Mouse (Mus musculus) heart, adult 9 months (tissue): ENCODE results near the gene 1700028J19Rik.
"Not testable (repeated sequence)": the region's sequence is repeated elsewhere in the genome, so short reads cannot be mapped to it uniquely, and the experiment has no call there.

ENCODE experiments used
- DNase-seq, 2 experiments: peaks; one replicate each; pipeline ENCODE4 v3.0.0; 2022; ENCODE audit warnings: low spot score in 2 of 2

Gene 1700028J19Rik

DNA sequence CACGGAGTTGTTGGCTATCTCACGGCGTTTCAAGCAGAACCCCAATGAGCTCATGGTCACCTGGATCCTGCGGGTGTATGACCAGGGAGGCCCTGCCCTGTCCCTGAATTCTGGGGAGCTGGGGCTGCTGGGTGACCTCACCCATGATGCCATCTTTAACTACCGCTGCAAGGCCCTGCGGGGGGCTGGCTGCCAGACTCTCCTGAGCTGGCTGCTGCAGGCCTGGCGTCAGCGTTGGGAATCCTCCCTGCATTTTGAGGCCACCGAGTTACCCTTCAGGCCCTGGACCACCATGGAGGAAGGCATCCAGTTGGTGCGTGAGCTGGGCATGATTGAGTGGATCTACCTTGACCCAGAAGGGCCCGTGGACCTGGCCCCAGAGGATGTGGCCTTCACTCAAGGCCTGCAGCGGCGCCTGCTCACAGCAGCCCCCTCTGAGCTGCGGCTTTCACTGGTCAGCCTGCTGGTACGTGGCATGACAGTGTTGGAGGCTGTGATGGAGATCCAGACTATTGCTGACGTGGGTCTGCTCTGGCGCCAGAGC lies 4.3 kb upstream of the 1700028J19Rik start:
- not testable (repeated sequence) for DNase-seq

DNA sequence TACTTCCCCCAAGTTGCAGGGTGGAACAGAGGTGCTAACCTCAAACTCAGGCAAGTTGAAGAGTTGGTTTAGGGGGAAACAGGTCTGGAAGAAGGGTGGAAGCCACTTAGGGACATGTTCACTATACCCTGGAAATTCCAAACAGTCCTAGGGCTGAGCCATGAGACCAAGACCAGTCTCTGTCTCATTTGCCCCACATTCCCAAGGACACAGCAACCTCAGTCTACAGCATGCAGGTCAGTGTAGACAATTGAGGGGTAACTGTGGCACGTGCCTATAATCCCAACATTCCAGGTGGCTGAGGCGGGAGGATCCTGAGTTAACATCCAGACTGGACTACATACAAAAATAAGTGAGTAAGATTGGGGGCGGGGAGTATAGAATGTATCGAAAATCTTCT lies 2.8 kb upstream of the 1700028J19Rik start:
- DNase-seq = no peak

DNA sequence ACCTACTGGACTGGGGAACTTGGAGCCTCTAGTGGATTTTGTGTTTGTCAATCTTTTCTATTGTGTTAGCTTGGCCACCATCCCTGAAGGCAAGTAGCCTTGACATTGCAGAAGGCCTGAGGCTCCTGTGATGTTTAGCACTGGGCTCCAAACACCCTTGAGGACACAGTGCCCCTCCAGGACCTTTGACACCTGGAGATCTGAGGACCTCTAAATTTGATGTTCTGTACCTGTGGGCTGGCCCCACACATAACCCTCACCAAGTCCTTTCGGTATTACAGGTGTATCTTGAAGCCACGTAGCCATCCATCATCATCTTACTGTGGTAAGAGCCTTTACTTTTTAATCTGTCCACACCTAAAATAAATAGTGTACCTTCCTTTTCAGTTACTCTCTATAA lies 1.5 kb upstream of the 1700028J19Rik start:
- DNase-seq = no peak

DNA sequence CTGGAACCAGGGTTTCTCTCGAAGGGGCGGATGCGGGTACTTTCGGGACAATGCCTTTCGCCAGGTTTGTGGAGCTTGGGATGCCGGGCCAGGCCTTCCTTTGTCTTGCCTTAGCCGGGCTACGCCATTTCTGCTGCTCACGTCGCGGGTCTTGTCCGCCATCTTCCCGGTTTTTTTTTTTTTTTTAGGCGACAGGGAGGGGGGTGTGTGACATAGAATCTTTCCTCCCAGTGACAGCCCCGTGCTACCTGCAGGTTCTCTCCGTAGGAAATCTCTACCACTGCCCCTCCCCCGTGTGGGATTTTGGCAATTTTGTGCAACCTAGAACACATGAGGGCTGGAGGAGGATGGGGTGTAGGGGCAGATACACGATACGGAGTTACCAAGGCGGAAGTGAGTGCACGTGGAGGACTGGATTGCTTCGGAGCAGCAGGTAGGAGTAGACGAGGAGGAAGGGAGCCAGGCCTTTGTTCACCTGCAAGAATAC lies 532 bp upstream of the 1700028J19Rik start:
- DNase-seq = no peak

DNA sequence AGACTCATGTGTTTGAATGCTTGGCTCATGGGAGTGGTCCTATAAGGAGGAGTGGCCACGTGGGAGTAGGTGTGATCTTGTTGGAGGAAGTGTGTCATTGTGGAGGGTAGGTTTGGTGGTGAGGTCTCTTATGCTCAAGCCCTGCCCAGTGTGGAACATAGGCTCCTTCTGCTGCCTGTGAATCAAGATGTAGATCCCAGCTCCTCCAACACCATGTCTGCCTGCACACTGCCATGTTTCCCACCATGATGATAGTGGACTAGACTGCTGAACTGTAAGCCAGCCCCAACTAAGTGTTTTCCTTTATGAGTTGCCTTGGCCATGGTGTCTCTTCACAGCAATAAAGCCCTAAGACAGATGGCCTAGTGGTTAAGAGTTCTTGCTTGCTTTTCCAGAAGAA lies 2.4 kb downstream of the 1700028J19Rik start:
- no peak for DNase-seq

DNA sequence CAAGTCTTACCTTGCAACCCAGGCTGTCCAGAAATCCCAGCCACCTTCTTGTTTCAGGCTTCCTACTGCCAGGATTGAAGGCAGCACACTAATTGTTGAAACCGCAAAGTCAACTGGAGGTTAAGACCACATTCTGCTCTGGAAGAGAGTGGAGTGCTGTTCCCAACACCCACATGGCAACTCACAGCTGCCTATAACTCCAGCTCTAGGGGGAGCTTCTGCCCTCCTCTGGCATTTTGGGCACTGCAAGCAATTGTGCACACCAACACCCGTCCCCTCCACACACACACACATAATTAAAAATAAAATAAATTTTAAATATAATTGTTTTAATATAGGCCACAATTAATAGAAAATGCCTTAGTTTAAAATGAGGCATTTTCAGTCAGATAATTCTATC lies 5.3 kb downstream of the 1700028J19Rik start:
- no peak for DNase-seq

DNA sequence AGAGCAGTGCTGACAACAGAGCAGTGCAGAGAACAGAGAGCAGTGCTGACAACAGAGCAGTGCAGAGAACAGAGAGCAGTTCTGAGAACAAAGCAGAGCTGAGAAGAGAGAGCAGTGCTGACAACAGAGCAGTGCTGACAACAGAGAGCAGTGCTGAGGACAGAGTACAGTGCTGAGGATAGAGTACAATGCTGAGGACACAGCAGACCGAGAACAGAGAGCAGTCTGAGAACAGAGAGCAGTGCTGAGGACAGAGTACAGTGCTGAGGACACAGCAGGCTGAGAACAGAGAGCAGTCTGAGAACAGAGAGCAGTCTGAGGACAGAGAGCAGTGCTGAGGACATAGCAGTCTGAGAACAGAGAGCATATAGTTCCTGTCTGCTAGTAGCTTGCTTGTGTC lies 5.8 kb downstream of the 1700028J19Rik start:
- no peak for DNase-seq

DNA sequence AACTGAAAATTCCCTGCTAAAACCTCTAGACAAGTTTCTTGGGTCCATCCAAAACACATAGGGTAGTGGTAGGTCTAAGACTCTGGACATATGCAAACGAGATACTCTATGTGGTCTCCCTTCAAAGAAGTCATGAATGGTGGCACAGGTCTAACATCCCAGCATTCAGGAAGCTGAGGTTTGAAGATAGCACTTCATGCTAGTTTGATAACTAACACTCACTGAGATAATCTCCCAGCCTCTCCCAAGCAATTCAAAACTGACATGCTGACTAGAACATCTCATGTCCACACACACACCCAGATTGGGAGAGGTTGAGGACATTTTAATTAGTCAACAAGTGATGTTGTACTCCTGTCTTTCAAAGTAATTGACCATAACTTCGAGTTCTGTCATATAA lies 6.6 kb downstream of the 1700028J19Rik start:
- DNase-seq = no peak

DNA sequence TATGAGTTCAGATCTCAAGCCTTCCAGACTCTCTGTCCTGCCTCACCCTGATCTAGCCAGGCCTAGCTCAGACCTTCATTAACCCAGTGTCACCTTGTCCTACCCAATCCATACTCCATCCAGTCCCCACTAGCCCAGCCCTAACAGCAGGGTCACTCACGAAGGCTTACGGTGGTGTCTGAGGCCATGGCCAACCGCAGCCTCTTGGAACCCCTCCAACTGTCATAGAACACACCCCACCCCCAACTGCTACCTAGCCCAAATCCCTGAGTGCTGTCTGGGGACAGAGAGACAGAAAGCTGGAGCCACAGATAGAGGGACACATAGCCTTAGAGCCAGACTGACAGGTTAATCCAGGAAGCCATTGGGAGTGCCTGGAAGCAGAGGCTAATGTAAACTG lies 10.6 kb downstream of the 1700028J19Rik start, which contains the start of gene Gm36864:
Gene Gm36864 (plus strand): TSS at position 269 of the 400 bp plus-strand sequence.
- DNase-seq = no peak

DNA sequence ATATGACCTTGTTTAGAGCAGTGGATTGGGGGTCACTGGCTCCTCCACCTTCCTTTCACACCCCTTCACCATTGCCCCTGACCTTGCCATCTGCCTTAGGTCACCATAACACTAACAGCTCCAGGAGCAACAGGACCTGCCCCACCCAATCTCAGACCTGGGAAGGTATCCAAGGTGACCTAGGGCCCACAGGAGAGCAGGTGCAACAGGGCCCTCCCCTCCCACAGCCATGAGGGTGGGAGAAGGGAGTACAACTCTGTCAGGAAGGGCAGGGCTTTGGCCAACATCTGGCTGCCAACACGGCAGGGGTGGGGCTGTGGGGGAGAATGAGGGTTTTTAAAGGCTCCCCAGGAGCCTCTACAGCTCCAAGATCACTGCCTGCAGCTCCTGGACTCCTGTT lies 21.4 kb downstream of the 1700028J19Rik start, which contains the start of gene Klk1:
Gene Klk1 (plus strand): TSS at position 285 of the 400 bp plus-strand sequence.
- no peak for DNase-seq

DNA sequence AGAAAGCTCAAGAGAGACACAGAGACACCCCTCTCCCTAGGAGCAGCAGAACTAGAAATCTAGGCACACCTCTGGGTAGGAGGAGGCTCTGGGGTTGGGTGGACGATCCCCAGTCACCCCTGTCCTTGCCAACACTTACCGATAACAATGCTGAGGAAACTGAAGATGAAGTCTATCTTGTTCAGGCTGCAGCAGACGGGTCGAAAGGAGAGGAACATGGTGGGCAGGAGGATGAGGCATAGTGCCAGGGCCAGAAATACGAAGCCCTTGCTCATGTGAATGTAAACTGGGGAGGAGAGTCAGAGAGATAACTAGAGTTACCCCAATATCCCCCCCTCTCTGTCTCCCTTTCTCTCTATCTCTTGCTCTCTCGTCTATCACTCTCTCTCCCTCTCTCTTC lies 24.2 kb downstream of the 1700028J19Rik start:
- not testable (repeated sequence) for DNase-seq

DNA sequence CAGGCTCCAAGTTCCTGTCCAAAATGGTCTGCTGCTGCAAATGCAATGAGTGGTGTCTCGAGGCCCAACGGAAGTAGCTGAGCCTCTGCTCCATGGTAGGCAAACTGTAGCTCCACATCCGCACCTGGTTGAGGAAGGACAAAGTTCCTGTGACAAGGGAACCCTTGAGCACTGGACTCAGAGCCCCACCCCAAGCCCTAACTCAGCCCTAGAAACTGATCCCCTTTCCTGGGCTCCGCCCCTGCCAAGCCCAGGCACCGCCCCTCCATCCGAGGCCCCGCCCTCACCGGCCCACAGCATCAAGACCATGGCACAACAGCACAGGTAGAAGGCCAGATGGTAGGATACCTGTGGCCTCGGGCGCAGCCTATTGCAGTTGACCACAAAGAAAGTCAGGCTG lies 24.9 kb downstream of the 1700028J19Rik start:
- not testable (repeated sequence) for DNase-seq

DNA sequence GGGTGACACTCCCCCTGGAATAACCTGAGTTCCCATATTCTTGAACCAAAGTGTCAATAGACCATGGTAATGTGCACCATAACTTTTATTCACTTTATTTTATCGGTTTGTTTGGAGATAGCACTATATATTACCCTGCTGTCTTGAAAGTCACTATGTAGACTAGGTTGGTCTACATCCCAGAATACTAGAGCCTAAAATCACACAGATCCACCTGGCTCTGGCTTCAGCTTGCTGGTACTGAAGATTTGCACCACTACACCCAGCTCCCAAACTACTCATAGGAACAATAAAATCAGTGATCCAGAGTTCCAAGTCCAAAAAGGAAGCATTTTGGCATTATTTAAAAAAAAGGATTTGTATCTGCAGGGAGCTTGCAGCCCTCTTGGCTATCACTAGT lies 30.9 kb downstream of the 1700028J19Rik start, which contains the start of gene Klk1b5:
Gene Klk1b5 (plus strand): TSS at position 301 of the 400 bp plus-strand sequence.
- no peak for DNase-seq

DNA sequence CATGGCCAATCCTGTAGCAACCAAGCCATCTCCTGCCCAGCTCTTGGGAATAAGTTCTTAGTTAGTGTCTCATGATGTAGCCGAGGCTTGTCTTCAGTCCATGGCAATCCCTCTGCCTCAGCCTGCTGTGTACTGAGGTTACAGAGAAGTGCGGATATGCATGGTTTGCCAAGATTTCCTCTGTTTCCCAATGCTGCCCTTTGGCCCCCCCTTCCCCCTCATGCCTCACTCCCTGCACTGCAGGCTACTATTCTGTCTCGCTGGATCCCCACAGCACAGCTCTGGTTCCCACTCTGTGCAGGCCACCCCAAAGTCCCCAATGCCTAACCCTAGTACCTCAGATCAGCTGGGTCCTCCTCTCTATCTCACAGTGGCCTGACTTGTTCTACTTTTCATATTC lies 38.2 kb downstream of the 1700028J19Rik start:
- no peak for DNase-seq

DNA sequence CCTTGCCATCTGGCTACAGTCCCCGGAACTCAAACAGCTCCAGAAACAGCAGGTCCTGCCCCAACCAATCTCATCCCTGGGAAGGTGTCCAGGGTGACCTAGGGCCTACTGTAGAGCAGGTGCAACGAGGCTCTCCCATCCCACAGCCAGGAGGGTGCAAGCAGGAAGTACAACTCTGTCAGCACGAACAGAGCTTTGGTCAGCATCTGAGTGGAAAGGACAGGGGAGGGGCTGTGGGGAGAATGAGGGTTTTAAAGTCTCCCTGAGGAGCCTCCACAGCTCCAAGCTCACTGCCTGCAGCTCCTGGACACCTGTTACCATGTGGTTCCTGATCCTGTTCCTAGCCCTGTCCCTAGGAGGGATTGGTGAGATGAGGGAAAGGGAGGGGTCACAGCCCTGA lies 39.4 kb downstream of the 1700028J19Rik start, which contains the start of gene Klk1b4:
Gene Klk1b4 (plus strand): TSS at position 301 of the 400 bp plus-strand sequence.
- not testable (repeated sequence) for DNase-seq

DNA sequence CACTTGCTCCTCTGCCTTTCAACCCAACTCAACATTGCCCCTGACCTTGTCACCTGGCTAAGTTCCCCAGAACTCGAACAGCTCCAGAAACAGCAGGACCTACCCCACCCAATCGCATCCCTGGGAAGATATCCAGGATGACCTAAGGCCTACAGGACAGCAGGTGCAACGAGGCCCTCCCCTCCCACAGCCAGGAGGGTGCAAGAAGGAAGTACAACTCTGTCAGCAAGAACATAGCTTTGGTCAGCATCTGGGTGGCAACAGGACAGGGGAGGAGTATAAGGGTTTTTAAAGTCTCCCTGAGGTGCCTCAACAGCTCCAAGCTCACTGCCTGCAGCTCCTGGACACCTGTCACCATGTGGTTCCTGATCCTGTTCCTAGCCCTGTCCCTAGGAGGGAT lies 48.6 kb downstream of the 1700028J19Rik start, which contains the start of gene Klk1b3:
Gene Klk1b3 (plus strand): TSS at position 301 of the 400 bp plus-strand sequence.
- DNase-seq = no peak

DNA sequence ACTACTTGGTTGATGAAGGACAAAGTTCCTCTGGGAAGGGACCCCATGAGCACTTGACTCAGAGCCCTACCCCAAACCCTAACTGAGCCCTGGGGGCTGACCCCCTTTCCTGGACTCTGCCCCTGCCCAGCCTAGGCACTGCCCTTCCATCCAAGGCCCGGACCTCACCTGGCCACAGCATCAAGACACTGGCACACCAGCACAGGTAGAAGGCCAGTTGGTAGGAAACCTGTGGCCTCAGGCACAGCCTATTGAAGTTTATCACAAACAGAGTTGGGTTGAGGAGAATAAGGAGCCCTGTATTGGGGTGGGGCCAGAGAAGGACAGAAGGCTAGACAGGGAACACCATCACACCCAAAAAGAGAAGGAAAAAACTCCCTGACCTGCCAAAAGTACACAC lies 53.0 kb downstream of the 1700028J19Rik start:
- not testable (repeated sequence) for DNase-seq

DNA sequence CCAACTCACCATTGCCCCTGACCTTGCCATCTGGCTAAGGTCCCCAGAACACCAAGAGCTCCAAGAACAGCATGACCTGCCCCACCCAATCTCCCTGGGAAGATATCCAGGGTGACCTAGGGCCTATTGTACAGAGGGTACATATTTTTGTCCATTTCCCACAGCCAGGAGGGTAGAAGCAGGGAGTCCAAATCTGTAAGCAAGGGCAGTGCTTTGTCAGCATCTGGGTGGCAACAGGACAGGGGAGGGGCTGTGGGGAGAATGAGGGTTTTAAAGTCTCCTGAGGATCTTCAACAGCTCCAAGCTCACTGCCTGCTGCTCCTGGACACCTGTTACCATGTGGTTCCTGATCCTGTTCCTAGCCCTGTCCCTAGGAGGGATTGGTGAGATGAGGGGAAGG lies 58.6 kb downstream of the 1700028J19Rik start, which contains the start of gene Klk1b24:
Gene Klk1b24 (plus strand): TSS at position 301 of the 400 bp plus-strand sequence.
- DNase-seq = not testable (repeated sequence)

DNA sequence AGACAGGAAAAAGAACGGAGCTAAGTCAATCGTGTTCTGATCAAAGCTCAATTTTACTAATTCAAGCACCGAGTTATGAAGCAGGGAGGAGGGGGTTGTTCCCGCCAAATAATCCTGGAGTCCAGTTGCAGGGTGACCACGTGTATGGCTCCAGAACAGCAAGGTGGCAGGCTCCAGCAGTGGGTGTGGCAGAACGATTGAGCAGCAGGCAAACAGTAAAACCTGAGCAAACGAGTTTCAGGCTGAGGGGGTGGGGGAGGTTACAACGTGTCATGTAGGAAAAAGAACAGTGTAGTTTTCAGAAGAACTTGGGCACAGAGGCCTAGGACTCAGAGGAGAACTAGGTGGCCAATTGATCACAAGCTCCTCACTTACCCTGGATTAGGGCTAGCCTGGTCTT lies 60.0 kb downstream of the 1700028J19Rik start:
- DNase-seq = not testable (repeated sequence)
